Mouse (Mus musculus) ovary, postnatal 10 days (tissue): ENCODE measurements around the gene Mgea5.

Experiments
- DNase-seq: peaks from one replicate; pipeline ENCODE4 v3.0.0; 2022; ENCODE audit warnings: low spot score

The Mgea5 gene

GRCm38 (mm10) chr19:45748691-45749242, 34.9 kb downstream of the Mgea5 start:
- no peak for DNase-seq

- DNase-seq: no peak
These were observed 35.4 kb downstream of the Mgea5 start for GRCm38 (mm10) chr19:45748206-45748605.

- DNase-seq: peak; percentile 79
These were observed 36.4 kb downstream of the Mgea5 start for GRCm38 (mm10) chr19:45747028-45747867.

- no peak for DNase-seq
These were observed 37.2 kb downstream of the Mgea5 start for GRCm38 (mm10) chr19:45746153-45747020.

- DNase-seq: no peak
These were observed 38.1 kb downstream of the Mgea5 start for GRCm38 (mm10) chr19:45745344-45746152.

GRCm38 (mm10) chr19:45743619-45744018, 40.0 kb downstream of the Mgea5 start:
- no peak for DNase-seq

- DNase-seq: no peak
These were observed 40.6 kb downstream of the Mgea5 start for GRCm38 (mm10) chr19:45742984-45743575.

- no peak for DNase-seq
These were observed 41.2 kb downstream of the Mgea5 start, which contains the start of gene Fgf8 for GRCm38 (mm10) chr19:45742218-45742983. Gene Fgf8, minus strand, starts transcription at chr19:45742915.

GRCm38 (mm10) chr19:45741431-45742217, 42.0 kb downstream of the Mgea5 start:
- DNase-seq: no peak

- no peak for DNase-seq
These were observed 42.8 kb downstream of the Mgea5 start for GRCm38 (mm10) chr19:45740817-45741216.

- no peak for DNase-seq
These were observed 43.4 kb downstream of the Mgea5 start for GRCm38 (mm10) chr19:45740233-45740632.

GRCm38 (mm10) chr19:45738521-45738920, 45.1 kb downstream of the Mgea5 start:
- DNase-seq: no peak

GRCm38 (mm10) chr19:45737846-45738484, 45.7 kb downstream of the Mgea5 start:
- DNase-seq: no peak

- DNase-seq: no peak
These were observed 46.3 kb downstream of the Mgea5 start for GRCm38 (mm10) chr19:45737208-45737845.

- no peak for DNase-seq
These were observed 46.8 kb downstream of the Mgea5 start for GRCm38 (mm10) chr19:45736855-45737207.

- DNase-seq: no peak
These were observed 47.4 kb downstream of the Mgea5 start for GRCm38 (mm10) chr19:45736241-45736640.

GRCm38 (mm10) chr19:45734762-45735161, 48.9 kb downstream of the Mgea5 start:
- DNase-seq: no peak

GRCm38 (mm10) chr19:45734191-45734590, 49.4 kb downstream of the Mgea5 start:
- no peak for DNase-seq

GRCm38 (mm10) chr19:45733564-45733963, 50.1 kb downstream of the Mgea5 start:
- DNase-seq: no peak
